Mouse (Mus musculus): ENCODE measurements around the gene Igsf6.

DNA sequence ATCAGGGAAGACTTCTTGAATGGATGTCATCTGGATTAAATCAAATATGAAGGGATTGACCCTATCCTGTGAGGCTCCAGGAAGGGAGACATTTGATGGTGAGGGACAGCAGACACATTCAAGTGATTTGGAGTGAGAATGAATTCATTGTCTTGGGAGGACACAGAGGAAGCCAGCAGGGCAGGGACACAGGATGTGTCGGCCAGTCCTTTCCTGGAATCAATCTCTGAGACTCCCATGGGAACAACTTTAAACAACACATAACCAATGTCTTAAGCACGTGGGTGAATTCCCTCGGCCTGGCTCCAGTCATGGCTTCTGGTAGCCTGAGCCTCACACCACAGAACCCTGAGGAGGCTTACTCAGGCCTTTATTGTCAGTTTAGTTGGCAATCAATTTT is 33.5 kb upstream of the Igsf6 start:
- TF ChIP-seq POLR2A (IDR thresholded peaks at IDR 0.05; ENCODE audit: low read depth, low read length) (no peak), CTCF (IDR thresholded peaks at IDR 0.05; ENCODE audit: extremely low read depth, insufficient read depth, insufficient read length, insufficient replicate concordance) (no peak)

Measured in spleen, adult 2 months (tissue).